Mouse (Mus musculus) layer of hippocampus, adult 18-20 months (tissue): ENCODE results near the gene Dmac1. TPM values are rescaled to one million over a fixed set of nuclear protein-coding genes. Genes with fewer than 3 reads are reported as not detected.
"Not testable (repeated sequence)": the region's sequence is repeated elsewhere in the genome, so short reads cannot be mapped to it uniquely, and the experiment has no call there.

Experiments used
- DNase-seq, 2 experiments: peaks; one replicate each; pipeline ENCODE4 v3.0.0; 2022; ENCODE audit warnings: low spot score in 2 of 2
- long read RNA-seq: library from polyadenylated mRNA; stranded (forward); transcript quantifications from one replicate; pipeline ENCODE4 v2.0.0, GENCODE M21; 2021
- total RNA-seq, 2 experiments: library from RNA; stranded (reverse); gene quantifications; 2 replicates each; pipeline ENCODE4 v1.2.3; 2021

The Dmac1 gene
- total RNA-seq, result 10 to 100 TPM; 46.4 to 50.1 TPM
- long read RNA-seq, transcript Dmac1-201 (2 exons, 741 nt), result major isoform, 17 of 19 reads
- long read RNA-seq, partial matches to known transcripts, result 2 of 19 reads
- long read RNA-seq, other reads (novel, unspliced or antisense), result 0 of 19 reads

DNA sequence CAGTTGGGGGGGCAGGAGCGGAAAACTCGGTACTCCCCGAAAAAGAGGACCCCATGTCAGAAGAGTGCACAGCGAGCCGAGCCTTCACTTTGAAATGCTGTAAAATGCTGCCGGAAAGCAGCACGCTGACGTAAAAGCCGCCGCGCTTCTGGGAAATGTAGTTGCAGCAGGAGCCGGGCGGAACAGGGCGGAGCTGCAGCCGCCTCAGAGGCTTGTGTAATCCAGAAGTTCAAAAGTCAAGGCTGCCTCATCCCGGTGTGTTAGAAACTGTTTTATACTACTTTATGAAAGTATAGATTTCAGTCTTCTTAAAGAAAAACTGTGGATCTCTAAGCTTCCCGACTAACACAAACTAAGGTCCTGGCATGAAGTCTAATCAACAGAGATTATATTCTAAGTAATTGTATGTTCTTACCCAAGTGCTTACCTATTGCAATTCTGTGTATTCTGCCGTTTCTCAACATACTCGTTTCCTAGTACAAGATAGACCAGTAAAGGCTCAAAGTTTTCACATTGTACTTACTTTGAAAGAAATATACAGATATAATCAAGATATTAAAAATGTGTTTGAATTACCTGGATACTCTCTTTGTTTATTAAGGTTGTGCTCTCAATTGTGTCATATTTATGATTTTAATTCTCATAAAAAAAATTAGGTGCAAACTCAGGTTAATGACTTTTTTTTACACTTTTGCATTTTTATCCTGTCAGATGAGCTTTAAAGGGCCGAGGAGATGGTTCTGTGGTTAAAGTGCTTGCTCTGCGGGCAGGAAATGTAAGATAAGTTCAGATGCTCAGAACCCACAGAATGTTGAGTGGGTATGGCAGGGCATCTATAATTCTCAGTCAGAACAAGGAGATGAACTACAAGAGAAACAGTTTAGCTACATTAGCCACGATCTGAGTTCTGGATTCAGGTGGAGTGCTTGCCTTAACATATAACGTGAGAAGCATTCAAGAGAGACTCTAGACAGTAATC lies at the start of gene Dmac1:
Gene Dmac1 (minus strand): TSS at position 109 of the 979 bp plus-strand sequence.
- peak; percentile 92 to 98 for DNase-seq

DNA sequence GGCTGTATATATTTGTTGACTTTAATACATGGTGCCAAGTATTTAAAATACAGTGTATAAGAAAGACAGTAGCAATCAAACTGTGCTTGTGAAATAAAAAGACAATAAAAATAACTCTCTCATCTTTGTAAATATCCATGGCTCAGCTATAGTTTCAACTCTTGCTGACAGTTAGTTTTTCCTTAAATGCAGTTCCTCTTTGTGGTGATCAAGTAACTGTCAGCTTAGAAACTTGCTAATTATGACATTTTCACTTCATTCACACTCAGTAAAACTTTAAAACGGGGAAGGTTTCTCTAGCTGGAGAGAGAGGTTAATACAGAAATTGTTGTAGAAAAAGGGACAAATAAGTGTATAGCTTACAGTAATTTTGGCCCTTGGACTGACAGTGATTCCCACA lies 37.3 kb upstream of the Dmac1 start:
- DNase-seq, result no peak

DNA sequence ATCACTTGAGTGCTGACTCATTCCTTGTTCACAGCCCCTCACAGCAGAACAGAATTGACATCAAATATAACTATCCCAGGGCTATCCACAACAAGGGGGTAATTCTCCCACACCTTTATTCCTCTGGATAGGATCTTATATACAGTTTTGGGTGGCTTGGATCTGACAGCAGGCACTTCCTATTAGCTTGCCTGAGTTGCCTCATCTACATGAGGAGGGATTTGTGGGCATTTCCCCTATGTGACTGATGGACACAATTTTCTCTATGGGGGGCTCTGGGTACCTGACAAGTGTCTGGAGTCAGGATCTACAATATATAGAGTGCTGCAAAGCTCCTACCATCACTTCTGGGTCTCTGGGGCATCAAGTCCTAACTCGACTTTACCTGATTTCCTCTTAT lies 36.9 kb upstream of the Dmac1 start:
- no peak for DNase-seq

DNA sequence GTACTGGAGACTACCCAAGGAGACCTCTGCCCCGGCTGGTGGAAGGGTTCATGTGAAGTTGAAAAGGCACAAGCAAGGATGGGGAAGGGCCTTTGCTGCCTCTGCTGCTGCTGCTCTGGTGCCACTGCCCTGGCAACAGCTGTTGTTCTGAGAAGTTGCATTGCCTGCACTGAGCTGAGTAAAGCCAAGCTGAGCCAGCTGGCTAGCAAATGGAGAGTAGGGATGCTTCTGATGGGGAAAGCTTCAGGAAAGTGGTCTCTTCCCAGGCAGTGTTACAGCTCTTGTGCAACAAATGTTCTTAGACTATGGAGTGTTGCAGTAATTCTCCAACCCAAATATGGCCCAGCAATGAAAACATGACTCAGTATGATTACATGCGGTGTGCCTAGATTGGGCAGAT lies 33.8 kb upstream of the Dmac1 start:
- DNase-seq, result no peak

DNA sequence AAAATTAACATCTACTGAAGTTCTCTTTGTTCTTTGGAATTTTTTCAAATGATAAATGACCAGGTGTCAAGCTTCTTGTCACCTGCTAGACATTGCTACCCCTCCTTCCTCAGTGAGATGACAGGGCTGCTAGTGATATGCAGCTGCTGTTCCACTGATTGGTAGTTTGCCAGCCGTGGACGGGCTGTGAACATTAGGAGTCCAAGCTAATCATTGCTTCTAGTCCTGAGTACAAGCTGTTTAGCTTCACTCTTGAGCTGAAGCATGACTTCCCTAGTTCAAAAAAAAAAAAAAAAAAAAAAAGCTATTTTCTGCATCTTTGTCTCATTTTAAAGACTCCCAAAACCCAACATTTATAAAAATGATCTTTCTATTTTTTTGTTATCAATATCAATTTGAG lies 33.2 kb upstream of the Dmac1 start:
- no peak for DNase-seq

DNA sequence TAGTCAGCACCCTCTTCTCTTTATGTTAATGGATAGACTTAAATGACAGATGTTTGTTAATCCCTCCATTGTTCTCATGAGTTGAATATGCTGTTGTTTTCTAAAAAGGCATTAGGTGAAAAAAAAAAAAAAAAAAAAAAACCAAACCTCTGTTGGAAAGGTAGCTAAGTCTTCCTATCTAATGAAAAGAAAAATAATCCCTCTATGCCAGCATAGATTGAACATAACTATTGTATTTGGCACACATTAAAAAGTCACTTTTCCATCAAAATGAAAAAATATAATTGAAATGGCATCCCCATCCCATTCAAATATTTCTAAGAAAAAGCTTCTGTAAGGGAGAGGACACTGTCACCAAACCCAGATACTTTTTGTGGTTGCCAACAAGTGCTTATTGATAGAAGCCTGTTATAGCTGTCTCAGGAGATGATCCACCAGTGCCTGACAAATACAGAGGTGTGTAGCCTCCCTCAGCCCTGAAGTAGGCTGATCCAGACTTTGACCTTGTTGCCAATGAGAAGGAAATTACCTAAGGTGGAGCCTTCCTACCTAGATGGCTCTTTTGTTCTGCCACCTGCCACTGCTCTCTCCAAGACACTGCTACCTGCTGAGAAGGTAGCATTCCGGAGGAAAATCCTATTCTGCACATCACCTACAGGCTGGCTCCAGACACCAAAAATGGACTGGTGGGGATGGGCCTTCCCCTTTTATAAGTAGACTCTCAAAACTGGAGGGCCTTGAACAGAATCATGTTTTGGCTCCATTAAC lies 22.3 kb upstream of the Dmac1 start:
- no peak for DNase-seq

DNA sequence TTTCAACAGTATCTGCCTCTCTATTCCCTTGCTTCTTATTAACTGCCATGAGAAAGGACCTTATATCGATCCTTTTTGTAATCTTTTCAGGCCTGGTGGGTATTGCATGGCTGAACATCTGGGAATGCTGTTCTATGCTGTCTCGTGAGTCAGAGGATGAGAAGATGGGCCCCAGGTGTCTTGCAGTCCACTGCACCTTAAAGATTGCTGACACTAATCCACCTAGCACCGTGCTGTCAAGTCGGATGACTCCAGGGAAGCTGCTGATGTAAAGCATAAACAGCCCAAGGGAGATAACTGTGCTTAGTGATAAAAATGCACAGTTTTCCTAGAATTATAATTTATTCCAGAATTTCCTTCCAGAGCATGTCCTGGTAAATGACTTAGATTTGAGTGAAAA lies 14.2 kb upstream of the Dmac1 start:
- no peak for DNase-seq

DNA sequence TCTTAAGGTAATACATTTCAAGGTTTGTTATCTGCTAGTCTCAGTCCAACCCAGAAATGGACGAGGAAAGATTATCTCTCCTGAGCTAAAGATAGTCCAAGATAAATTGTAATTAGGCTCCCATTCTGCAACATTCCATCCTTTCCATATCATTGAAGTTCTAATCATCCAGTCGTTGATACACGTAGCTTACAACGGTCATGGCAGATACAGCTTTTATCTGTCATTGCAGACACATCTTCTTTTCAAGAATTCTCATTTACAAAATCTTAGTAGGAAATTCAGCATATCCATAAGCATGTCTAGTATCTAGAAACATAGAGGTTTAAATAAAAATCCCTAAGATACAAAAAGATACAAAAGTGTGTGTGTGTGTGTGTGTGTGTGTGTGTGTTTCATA lies 13.0 kb upstream of the Dmac1 start:
- no peak for DNase-seq

DNA sequence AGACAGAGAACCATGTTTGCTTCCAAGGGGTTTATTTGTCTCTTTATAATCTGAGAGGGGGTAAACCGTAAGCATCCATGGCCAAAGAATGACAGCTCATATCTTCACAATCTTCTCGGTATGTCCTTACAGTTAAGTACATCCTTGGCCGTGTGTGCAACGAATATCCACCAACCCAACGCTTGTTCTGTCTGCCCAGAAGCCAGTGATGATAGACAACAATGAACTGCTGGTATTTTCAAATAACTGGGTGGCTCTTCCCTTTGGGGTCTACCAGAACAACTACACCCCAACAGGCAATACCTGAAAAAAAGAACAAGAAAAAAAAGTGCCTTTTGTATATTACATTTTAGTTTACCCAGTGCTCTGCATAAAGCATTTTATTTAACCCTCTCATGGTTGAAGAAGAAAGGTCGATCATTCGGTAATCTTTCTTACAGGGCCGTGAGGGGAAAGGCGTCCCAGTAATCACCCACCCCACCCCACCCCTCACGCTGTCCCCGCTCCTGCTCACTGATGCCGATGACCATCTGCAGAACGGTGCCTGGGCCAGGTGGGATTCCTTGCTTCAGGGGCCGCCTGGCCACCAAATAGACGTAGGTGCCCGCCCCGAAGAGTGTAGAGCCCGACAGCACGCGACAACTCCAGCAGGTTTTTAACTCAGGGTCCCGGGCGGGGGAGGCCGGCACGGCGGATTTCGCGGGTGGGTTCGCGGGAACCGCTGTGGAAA lies 473 bp downstream of the Dmac1 start:
- DNase-seq, result no peak

DNA sequence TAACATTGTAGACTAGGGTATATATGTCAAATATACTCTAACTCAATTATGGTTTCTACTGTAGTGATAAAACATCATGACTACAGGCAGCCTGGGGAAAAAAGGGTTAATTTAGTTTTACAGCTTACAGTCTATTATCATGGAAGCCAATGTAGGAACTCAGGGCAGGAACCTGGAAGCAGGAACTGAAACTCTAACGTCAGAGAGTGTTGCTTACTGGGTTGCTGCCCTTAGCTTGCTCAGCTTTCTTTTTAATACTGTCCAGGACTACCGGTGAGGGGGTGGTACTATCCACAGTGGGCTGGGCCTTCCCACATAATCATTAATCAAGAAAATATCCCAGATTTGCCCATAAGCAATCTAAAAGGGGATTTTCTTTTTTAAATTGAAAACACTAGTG lies 2.4 kb downstream of the Dmac1 start:
- no peak for DNase-seq

DNA sequence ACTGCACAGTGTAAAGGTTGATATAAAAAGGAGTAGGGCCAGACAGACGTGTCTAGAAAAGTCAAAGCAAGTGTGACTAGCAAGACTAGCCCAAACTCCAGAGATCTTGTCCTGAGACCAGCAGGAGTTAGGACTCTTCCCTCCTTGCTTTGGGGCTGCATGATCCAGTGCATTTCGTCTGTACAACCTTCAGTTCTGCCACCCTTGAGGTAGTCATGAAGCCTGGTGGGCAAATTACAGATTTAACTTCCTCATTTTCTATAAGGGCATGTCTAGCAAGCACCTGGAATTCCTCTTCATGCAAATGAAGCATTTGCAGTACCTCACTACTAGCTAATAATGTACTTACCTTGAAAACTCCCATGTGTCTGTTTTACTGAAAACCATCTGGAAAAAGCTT lies 10.2 kb downstream of the Dmac1 start:
- no peak for DNase-seq

DNA sequence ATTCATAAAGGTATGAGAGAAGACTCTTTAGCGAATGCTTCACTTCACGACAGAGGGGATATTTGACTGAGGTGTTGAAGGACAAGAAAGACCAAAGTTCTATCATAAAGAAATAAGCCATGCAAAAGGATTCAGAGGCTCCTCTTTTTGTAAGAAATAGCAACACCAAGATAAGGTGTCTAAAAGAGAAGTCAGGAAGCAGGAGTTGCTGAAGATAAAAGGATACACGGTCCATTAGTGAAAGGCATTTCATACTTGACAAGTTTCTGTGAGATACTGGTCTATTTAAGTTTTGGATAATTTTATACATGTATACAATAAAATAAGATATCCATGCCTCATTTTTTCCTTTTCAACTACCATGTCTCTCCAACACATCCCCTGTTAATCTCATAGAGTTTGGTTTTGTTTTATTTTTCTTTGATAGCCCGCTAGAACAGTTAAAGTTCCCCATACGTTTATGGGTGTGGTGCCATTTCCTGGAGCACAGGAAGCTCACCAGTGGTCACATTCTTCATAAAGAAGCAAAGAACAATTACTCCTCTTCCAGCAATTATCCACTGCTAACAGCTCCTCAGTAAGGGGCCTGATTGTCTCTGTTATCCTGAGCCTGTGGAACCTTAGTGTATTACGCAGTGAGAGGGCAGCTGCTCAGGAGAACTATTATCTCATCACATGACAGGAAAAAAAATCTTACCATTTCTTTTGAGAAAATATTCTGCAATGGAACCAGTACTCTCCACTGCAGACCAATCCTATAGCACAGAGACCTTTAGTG lies 11.1 kb downstream of the Dmac1 start:
- DNase-seq, result no peak

DNA sequence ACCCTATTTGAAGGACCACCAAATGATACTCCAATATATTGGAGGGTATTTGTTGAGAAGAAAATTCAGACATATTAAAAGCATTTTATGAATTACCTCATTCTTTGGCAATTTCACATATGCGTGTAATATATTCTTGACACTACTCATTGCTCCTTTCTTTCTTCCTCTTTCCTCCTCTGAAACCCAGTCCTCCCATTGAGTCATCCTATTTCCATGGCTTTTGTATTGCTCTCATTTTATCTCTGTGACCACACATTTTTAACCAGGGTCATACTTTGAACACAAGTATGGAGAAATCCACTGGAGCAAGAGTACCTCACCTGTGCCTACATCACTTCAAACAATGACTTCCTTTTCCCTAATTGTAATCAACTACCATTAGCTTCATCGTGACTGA lies 13.9 kb downstream of the Dmac1 start:
- no peak for DNase-seq

DNA sequence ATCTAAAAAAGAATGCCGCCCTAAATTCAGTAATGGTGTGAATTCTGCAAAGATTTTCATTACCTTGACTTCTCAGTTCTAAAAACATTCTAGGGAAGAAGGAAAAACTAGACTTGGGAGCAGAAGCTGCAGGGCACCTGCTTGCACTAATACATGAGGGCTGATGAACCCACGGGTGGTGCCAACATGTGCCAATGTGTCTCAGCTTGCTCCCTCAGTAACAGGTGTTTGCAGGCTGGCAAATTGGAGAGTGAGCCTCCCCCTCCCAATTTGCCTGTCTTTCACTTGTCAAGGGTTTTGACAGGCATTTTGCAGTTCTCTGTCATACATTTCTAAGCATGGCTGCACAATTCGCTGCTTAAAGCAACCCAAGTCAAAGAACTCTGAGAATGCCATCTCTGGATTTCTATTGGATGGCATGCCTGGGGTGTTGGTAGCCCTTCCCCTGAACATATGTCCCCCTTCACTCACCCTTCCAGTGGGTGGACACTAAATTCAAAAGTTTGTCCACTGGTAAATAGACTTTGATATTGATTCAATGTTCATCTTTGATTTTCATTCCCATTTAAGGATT lies 14.5 kb downstream of the Dmac1 start:
- peak; percentile 9 to 44 for DNase-seq

DNA sequence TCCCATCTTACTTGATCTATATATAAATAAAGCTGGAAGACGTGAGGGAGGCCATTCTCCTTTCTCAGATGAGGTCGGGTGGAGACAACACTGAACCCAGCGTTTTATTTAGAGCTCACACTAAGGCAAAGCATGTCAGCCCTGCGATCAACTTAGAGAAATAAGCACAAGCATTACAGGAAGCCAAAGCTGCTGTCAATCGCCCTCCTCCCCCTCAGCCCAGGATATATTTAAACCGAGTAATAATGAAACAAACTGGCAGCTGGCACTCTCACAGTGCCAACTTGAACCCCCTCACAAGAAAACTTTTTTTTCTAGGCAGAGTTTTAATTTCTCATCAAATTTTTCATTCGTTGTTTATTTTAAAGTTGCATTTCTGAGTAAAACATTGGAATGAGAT lies 15.7 kb downstream of the Dmac1 start:
- DNase-seq, result peak; percentile 35 to 81

DNA sequence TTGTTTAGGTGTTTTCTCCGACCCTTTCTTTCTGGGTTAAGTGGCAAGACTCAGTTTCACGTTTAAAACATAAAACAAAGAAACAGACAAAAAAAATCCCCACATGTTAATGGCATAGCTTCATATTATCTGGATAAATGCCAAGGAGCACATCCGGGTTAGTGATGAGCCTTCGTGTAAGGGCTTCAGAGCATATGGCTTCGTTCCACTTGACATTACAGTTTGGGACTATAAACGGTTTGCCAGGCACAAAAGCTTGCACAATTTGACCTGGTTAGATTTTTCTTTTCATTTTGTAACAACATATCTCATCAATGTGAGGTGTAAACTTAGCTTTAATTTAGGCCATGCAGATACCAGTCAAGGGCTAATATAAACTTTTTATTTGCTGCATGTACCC lies 17.9 kb downstream of the Dmac1 start:
- DNase-seq, result no peak

DNA sequence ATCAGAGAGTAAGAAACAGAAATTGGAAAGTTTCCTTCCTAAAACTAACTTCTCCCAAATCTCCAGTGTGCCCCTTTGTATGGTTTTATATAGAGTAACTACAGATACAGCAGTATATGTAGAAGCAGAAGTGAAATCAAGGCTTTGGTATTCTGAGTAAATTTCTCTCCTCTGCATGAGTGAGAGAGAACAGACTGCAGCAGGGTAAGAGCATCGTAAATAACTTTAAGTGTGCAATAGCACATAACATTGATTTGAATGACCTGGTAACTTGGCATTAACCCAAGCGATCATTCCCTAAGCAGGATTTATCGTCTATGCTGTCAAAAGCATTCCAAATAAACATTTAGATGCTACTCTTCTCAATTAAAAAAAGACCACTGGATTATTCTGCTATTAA lies 18.7 kb downstream of the Dmac1 start:
- no peak for DNase-seq

DNA sequence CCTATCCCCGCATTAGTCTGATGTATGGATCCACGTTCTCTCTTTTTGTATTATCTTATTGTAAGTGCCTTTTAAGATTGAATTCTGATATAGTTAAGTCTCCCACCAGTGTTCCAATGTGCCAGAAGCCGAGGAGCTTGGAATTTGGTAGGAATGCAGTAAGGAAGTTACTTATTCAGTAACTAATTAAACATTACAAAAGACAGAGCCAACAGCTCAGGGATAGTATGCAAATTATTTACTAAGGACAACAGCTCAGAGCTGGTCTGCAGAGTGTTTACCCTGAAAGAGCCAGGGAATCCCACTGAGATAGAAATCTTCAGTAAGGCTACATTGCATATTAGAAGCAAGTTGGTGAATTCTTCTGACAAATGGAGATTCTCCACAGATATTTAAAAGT lies 43.5 kb downstream of the Dmac1 start:
- not testable (repeated sequence) for DNase-seq
